Mouse (Mus musculus) forebrain, embryonic 14.5 days (tissue): ENCODE results near the gene Slc23a4. TPM values are rescaled to one million over a fixed set of nuclear protein-coding genes. Genes with fewer than 3 reads are reported as not detected.
A peak's percentile ranks its signal among the peaks of the same experiment; 100 is the strongest.

Experiments
- ATAC-seq: fragments of 200-750 bp; cut with Nextera tagmentation; 2 replicates; pipeline ENCODE4 v1.8.0; 2017; ENCODE audit warnings: mild to moderate bottlenecking, moderate library complexity
- DNase-seq: peaks from one replicate; pipeline ENCODE4 v3.0.0-alpha.2; 2015; ENCODE audit warnings: low spot score
- H3K27ac ChIP-seq: fragments of 300-500 bp; sonication (generic); 2 replicates; pipeline ENCODE4 v1.5.1; 2014; ENCODE audit warnings: low read depth, mild to moderate bottlenecking, control low read depth, low read length, moderate library complexity
- H3K27me3 ChIP-seq: fragments of 300-500 bp; sonication (generic); replicated peaks from 2 replicates; pipeline ENCODE4 v1.6.1; 2014; ENCODE audit warnings: low read length, control low read depth, mixed read lengths; ENCODE audit not compliant: control insufficient read depth, insufficient read depth
- H3K36me3 ChIP-seq: fragments of 300-500 bp; sonication (generic); 2 replicates; pipeline ENCODE4 v1.6.1; 2014; ENCODE audit warnings: low read length, control low read depth; ENCODE audit not compliant: control insufficient read depth, insufficient read depth
- H3K4me1 ChIP-seq: fragments of 300-500 bp; sonication (generic); 2 replicates; pipeline ENCODE4 v1.6.1; 2014; ENCODE audit warnings: antibody characterized with exemption, low read length, control low read depth; ENCODE audit not compliant: control insufficient read depth, insufficient read depth
- H3K4me2 ChIP-seq: fragments of 300-500 bp; sonication (generic); 2 replicates; pipeline ENCODE4 v1.6.1; 2014; ENCODE audit warnings: mild to moderate bottlenecking, control low read depth, low read length
- H3K4me3 ChIP-seq: fragments of 300-500 bp; sonication (generic); 2 replicates; pipeline ENCODE4 v1.5.1; 2014; ENCODE audit warnings: low read depth, low read length, control low read depth
- H3K9ac ChIP-seq: fragments of 300-500 bp; sonication (generic); 2 replicates; pipeline ENCODE4 v1.6.1; 2014; ENCODE audit warnings: mild to moderate bottlenecking, low read length, control low read depth, moderate library complexity
- H3K9me3 ChIP-seq: fragments of 300-500 bp; sonication (generic); replicated peaks from 2 replicates; pipeline ENCODE4 v1.6.1; 2016; ENCODE audit warnings: low read length, control low read depth, mixed read lengths; ENCODE audit not compliant: control insufficient read depth
- WGBS: fragments of 180-500 bp; shearing (Covaris S2); extraction: QIAGEN DNeasy Blood & Tissue Kit; methylation state at CpG from one replicate; pipeline ENCODE4 v1.1.7; 2014; 5-methylcytosine and 5-hydroxymethylcytosine counted together
- polyA plus RNA-seq: library from polyadenylated mRNA; unstranded; fragments of >200 nt; fragmentation: Nextera tagmentation; extraction: Ambion mirVana; gene quantifications from 2 replicates; pipeline ENCODE4 v1.2.1, GENCODE M21; 2014

Gene Slc23a4
- polyA plus RNA-seq, 1 experiment from 2014 or later, result 0.55 TPM

DNA sequence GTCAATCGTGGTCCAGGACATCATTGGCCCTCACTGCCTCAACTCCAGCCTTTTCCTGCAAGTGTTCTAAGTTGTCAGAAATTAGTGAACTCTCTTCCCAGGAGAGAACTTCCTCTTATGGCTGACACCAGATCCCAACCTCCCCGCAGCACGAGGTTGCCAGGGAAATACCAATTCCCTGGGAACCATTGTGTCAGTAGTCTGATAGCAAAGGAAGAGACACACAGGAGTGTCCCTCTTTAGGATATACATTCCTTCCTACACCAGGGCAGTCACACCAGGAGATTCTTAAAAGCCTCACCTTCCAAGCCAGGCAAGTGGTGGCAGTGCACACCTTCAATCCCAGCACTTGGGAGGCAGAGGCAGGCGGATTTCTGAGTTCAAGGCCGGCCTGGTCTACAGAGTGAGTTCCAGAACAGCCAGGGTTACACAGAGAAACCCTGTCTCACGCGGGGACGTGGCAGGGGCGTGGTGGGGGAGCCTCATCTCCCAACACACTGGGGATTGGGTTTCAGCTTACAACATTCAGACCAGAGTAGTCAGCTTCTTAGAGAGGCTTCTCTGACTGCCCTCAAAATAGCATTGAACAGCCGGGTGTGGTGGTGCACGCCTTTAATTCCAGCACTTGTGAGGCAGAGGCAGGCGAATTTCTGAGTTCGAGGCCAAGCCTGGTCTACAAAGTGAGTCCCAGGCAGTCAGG, 74.7 kb downstream of the Slc23a4 start:
- DNase-seq (no peak), ATAC-seq (no peak)
- no peak overlapping the region for H3K27ac ChIP-seq
- H3K9ac ChIP-seq, result no peak overlapping the region
- 86% methylated on average over 13 of the region's 13 CpGs for WGBS
- no peaks in the 10 kb centered on the region for H3K27me3 ChIP-seq
- peaks cover 9% of the 10 kb centered on the region for H3K4me1 ChIP-seq
- H3K36me3 ChIP-seq, result no peaks in the 10 kb centered on the region
- no peaks in the 10 kb centered on the region for H3K9me3 ChIP-seq
- no peak overlapping the region for H3K4me3 ChIP-seq
- no peak overlapping the region for H3K4me2 ChIP-seq

DNA sequence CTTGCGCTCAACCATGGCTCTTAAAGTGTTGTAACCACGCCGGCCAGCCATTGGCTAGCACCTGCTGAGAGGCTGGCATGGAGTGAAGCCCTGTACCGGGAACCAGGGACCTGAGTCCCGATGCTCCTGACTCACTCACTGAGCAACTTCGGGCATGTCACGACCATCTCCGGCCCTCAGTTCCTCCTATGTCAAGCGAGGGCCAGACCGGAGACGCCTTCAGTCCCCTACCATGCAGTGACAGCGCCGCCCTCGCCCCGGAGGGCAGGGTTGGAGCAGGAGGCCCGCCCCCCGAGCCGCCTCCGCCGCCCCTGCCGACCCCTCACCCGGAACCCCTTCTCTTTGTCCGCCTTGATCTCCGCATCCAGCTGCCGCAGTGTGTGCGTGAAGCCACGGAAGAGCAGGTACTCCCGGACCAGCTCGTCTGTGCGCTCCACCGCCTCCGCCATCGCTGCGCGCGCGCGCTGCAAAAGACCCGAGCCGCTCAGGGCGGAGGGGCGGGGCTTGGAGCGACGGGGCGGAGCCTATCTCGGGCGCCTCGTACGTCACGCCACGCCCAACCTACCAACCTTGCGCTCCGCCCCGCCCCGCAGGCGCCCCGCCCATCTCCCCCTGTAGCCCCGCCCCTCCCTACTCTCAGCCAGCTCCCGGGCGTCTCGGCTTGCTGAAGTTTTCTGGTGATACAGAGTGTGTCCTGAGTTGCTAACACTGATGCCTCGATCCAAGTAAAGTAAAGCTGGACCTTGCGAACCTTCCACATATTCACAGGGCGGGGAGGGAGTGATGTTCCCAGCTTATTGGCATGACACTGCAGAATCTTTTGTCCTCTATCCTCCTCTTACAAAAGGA, 77.6 kb downstream of the Slc23a4 start, which contains the start of gene Wdr91:
Wdr91 (minus strand) TSS at position 506 of the 849 bp plus-strand sequence.
- H3K4me2 ChIP-seq, result peak within 1 kb of the TSS; percentile 72
- peaks cover 25% of the 10 kb centered on the region for H3K36me3 ChIP-seq
- DNase-seq (peak; percentile 93), ATAC-seq (peak; percentile 94)
- H3K9me3 ChIP-seq, result no peaks in the 10 kb centered on the region
- peak within 1 kb of the TSS; percentile 76 for H3K27ac ChIP-seq
- H3K9ac ChIP-seq, result peak within 1 kb of the TSS; percentile 75
- peak within 1 kb of the TSS; percentile 69 for H3K4me3 ChIP-seq
- WGBS, result under 1% methylated on average over 63 of the region's 64 CpGs
- peaks cover 9% of the 10 kb centered on the region for H3K4me1 ChIP-seq
- no peaks in the 10 kb centered on the region for H3K27me3 ChIP-seq

GRCm38 (mm10) chr6:34909631-34910345, 78.4 kb downstream of the Slc23a4 start:
- peak overlapping the region; percentile 72 for H3K4me2 ChIP-seq
- peak overlapping the region; percentile 75 for H3K9ac ChIP-seq
- peaks cover 27% of the 10 kb centered on the region for H3K36me3 ChIP-seq
- DNase-seq (no peak), ATAC-seq (no peak)
- peaks cover 9% of the 10 kb centered on the region for H3K4me1 ChIP-seq
- WGBS, result 48% methylated on average over 8 of the region's 8 CpGs
- peak overlapping the region; percentile 69 for H3K4me3 ChIP-seq
- H3K27me3 ChIP-seq, result no peaks in the 10 kb centered on the region
- no peaks in the 10 kb centered on the region for H3K9me3 ChIP-seq
- H3K27ac ChIP-seq, result no peak overlapping the region

DNA sequence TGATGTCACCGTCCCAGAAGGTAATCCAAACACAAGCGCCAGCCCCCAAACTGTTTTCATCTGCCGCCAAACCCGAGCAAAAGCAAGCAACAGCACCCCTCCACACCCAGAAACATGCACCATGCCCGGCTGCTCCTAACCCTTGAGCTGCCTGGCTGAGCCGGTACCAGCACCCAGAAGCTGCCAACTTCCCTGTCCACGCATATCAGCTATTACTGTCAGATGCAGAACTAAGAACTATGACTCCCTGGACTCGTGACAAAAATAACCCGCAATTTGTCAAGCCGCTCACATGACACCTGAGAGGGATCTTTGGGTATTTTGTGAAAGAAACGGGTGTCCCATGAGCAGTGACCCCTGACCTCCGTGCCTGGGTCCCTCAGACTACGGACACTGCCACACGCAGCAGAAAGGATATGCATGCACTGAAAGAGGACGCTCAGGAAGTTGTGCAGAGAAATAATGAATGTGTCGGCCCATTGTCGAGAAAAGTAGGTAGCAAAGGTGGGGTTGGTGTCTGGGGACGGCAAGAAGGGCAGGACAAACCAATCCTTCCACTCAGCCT, 80.4 kb downstream of the Slc23a4 start:
- WGBS, result 93% methylated on average over 18 of the region's 18 CpGs
- ATAC-seq, result no peak
- DNase-seq, result no peak
- Histone ChIP-seq H3K4me1 (peaks cover 9% of the 10 kb centered on the region), H3K4me3 (no peak overlapping the region), H3K27ac (no peak overlapping the region), H3K27me3 (no peaks in the 10 kb centered on the region), H3K9me3 (no peaks in the 10 kb centered on the region), H3K36me3 (peaks cover 34% of the 10 kb centered on the region), H3K9ac (no peak overlapping the region), H3K4me2 (no peak overlapping the region)

- Histone ChIP-seq H3K4me2 (no peak overlapping the region), H3K36me3 (peaks cover 40% of the 10 kb centered on the region), H3K4me3 (no peak overlapping the region), H3K9me3 (no peaks in the 10 kb centered on the region), H3K9ac (no peak overlapping the region), H3K27me3 (no peaks in the 10 kb centered on the region), H3K27ac (no peak overlapping the region), H3K4me1 (peaks cover 9% of the 10 kb centered on the region)
- DNase-seq, result no peak
- no peak for ATAC-seq
- 83% methylated on average over 2 of the region's 2 CpGs for WGBS
Observed at GRCm38 (mm10) chr6:34907121-34907614, 81.0 kb downstream of the Slc23a4 start.

- no peak overlapping the region for H3K9ac ChIP-seq
- H3K4me3 ChIP-seq, result no peak overlapping the region
- 91% methylated on average over 4 of the region's 4 CpGs for WGBS
- DNase-seq (no peak), ATAC-seq (no peak)
- no peaks in the 10 kb centered on the region for H3K9me3 ChIP-seq
- H3K27ac ChIP-seq, result no peak overlapping the region
- H3K4me2 ChIP-seq, result no peak overlapping the region
- peaks cover 9% of the 10 kb centered on the region for H3K4me1 ChIP-seq
- H3K36me3 ChIP-seq, result peaks cover 44% of the 10 kb centered on the region
- no peaks in the 10 kb centered on the region for H3K27me3 ChIP-seq
Observed at GRCm38 (mm10) chr6:34906661-34907060, 81.5 kb downstream of the Slc23a4 start.

GRCm38 (mm10) chr6:34906125-34906524, 82.1 kb downstream of the Slc23a4 start:
- Histone ChIP-seq H3K4me1 (peaks cover 9% of the 10 kb centered on the region), H3K9ac (no peak overlapping the region), H3K27ac (no peak overlapping the region), H3K9me3 (no peaks in the 10 kb centered on the region), H3K27me3 (no peaks in the 10 kb centered on the region), H3K4me2 (no peak overlapping the region), H3K36me3 (peaks cover 44% of the 10 kb centered on the region), H3K4me3 (no peak overlapping the region)
- ATAC-seq, result no peak
- 83% methylated on average over 2 of the region's 2 CpGs for WGBS
- no peak for DNase-seq

DNA sequence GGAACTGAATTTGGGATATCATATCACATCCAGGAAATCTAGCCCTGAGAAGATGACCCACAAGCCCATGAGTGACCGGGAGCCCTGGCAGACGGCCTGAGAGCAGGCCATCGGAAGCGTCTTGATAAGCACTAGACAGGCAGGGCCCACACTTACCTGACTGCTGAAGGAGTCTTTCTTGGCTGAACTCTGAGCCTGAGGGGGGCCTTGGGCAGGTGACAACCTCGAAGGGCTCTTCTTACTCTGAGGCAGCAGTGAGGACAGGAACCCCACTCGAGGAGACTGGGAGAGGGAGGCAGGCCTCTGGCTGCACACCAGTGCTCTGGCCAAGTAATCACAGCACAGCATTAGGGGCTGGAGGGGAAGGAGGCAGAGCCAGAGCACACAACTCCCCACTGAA, 83.8 kb downstream of the Slc23a4 start:
- 91% methylated on average over 6 of the region's 6 CpGs for WGBS
- Histone ChIP-seq H3K36me3 (peaks cover 58% of the 10 kb centered on the region), H3K9me3 (no peaks in the 10 kb centered on the region)

More for the DNA sequence above, 83.8 kb downstream of the Slc23a4 start:
- DNase-seq (no peak), ATAC-seq (no peak)
- Histone ChIP-seq H3K27me3 (no peaks in the 10 kb centered on the region), H3K27ac (no peak overlapping the region), H3K9ac (no peak overlapping the region), H3K4me2 (no peak overlapping the region), H3K4me1 (peaks cover 2% of the 10 kb centered on the region; the same call in 1 of the 2 replicates), H3K4me3 (no peak overlapping the region)
